Mouse (Mus musculus): Measurements from ENCODE around the gene Erc2.

DNA sequence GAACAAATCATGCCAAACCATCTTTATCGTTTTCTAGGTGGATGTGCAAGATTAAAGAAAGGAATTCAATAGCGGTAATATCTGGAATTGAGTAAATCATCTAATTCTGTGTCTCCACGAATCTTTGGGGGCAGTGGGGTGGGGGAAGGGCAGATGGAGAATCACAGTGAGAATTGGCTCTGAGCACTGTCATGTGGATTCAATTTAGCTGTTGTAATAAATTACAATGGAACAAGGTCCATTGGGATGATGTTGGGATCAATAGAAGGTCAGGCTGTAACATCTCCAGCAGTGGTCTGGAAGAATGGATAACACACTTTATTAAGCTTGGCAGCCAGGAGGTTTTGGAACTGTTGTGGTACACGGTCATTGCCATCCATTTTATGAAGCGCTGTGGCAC is 363.0 kb downstream of the Erc2 start:
- no peak for TF ChIP-seq CTCF (IDR thresholded peaks at IDR 0.05; ENCODE audit: control insufficient read depth, insufficient read depth, insufficient read length)
- no peak for TF ChIP-seq MYOD1 (IDR thresholded peaks at IDR 0.05; ENCODE audit: control insufficient read depth, insufficient read length, low read depth)
- TF ChIP-seq MAX (IDR thresholded peaks at IDR 0.05): no peak
- no peak for TF ChIP-seq USF1 (IDR thresholded peaks at IDR 0.05; ENCODE audit: low read depth)
- TF ChIP-seq MYOG (IDR thresholded peaks at IDR 0.05; ENCODE audit: control insufficient read depth, extremely low read depth, insufficient read length): no peak
- no peak for TF ChIP-seq CEBPB (IDR thresholded peaks at IDR 0.05; ENCODE audit: low read depth)
- TF ChIP-seq FOSL1 (IDR thresholded peaks at IDR 0.05; ENCODE audit: insufficient read depth, low read length, poor library complexity, severe bottlenecking): no peak
